Mouse (Mus musculus) megakaryocyte, embryonic 14.5 days (primary cell): Measurements from ENCODE around the gene Tex14. TPM values are rescaled to one million over a fixed set of nuclear protein-coding genes. Genes with fewer than 3 reads are reported as not detected.
"Not testable (repeated sequence)": the region's sequence is repeated elsewhere in the genome, so short reads cannot be mapped to it uniquely, and the experiment has no call there.

ENCODE experiments used
- H3K27me3 ChIP-seq: replicated peaks from 2 replicates; pipeline ENCODE3; 2012; ENCODE audit warnings: inconsistent platforms
- H3K36me3 ChIP-seq: replicated peaks from 2 replicates; pipeline ENCODE3; 2012; ENCODE audit warnings: low read length, inconsistent platforms, mixed read lengths
- H3K4me1 ChIP-seq: 2 replicates; pipeline ENCODE4 v1.6.1; 2012; ENCODE audit warnings: inconsistent platforms
- H3K4me3 ChIP-seq: replicated peaks from 2 replicates; pipeline ENCODE3; 2012; ENCODE audit warnings: moderate library complexity, mild to moderate bottlenecking, inconsistent platforms
- H3K9me3 ChIP-seq: 2 replicates; pipeline ENCODE4 v1.6.1; 2012; ENCODE audit warnings: inconsistent platforms
- FLI1 ChIP-seq: IDR thresholded peaks from 2 replicates; pipeline ENCODE4 v1.6.1; 2012; ENCODE audit warnings: low read length, inconsistent platforms, mixed read lengths
- GATA1 ChIP-seq: IDR thresholded peaks from 3 replicates; pipeline ENCODE4 v1.6.1; 2012; ENCODE audit warnings: mixed read lengths, low read length, inconsistent platforms, borderline replicate concordance
- polyA plus RNA-seq: library from polyadenylated mRNA; stranded (reverse); fragments of >175 nt; gene quantifications from 2 replicates; pipeline ENCODE4 v1.2.3, GENCODE M21; 2012; ENCODE audit warnings: low replicate concordance; ENCODE audit not compliant: insufficient read depth

The Tex14 gene
- polyA plus RNA-seq, 1 experiment, result not detected

DNA sequence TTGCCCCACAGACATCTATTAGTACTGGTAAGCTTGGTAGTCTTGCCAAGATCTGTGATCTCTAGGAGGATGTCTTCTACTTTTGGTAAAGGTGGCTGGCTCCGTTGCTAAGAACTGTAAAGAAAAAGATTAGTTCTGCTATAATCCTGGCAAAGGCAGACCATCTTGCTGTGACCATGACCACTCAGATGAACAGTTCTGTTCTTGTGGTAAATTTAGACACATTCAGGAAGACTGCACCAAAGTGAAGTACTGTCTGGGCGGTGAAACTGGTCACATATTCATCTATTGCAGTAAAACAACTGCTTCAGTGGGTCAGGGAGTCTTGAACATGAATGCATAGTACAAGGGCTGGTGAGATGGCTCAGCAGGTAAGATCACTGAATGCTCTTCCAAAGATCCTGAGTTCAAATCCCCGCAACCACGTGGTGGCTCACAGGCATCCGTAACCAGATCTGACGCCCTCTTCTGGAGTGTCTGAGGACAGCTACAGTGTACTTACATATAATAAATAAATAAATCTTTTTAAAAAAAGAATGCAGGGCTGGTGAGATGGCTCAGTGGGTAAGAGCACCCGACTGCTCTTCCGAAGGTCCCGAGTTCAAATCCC is 63.9 kb downstream of the Tex14 start:
- H3K4me1 ChIP-seq, result peaks cover 48% of the 10 kb centered on the region
- no peaks in the 10 kb centered on the region for H3K36me3 ChIP-seq
- no peaks in the 10 kb centered on the region for H3K27me3 ChIP-seq
- no peaks in the 10 kb centered on the region for H3K9me3 ChIP-seq
- no peak overlapping the region for H3K4me3 ChIP-seq
- TF ChIP-seq GATA1 (no peak), FLI1 (no peak)

DNA sequence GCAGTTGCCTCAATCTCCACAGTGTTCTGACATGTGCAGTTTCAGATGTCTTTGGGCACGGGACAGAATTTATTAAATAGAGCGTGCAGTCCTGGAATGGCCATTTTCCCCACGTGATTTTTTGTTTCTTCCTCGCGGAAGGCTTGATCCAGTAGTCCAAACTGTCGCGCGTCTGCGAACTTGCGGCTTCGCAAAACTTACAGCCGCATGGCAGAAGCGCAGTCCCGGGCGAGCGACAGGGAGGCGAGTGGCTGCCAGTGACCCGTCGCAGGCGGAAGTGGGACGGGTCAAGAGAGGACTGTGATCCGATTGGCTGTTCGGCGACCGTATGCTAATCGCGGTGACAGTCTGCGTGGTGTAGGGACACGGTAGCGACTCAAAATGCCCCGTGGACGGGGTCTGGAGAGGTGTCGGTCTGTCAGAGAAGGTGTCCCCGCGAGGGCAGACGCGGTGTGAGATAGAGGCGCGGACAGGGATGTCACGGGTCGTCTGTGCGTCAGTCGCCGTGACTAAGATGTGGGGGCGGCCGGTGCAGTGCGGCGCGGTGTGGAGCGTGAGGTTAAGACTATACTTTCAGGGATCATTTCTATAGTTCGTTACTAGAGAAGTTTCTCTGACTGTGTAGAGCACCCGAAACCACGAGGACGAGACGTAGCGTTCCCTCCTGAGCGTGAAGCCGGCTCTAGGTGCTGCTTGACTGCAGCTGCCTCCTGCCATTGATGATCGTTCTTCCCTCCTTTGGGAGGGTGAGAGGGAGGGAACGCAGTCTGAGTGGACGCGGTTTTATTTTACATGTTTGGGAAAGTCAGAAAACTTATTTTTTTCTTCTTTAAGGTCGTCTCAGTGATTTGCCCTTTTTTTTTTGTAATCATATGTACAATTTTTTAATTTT is 66.2 kb downstream of the Tex14 start:
- H3K27me3 ChIP-seq, H3K36me3 ChIP-seq, H3K9me3 ChIP-seq: not testable (repeated sequence)
- peak overlapping the region; percentile 88 for H3K4me3 ChIP-seq
- peaks cover 44% of the 10 kb centered on the region for H3K4me1 ChIP-seq

DNA sequence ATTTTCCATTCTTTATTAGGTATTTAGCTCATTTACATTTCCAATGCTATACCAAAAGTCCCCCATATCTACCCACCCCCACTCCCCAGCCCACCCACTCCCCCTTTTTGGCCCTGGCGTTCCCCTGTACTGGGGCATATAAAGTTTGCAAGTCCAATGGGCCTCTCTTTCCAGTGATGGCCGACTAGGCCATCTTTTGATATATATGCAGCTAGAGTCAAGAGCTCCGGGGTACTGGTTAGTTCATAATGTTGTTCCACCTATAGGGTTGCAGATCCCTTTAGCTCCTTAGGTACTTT is 66.8 kb downstream of the Tex14 start:
- H3K4me3 ChIP-seq, H3K9me3 ChIP-seq, H3K36me3 ChIP-seq, H3K27me3 ChIP-seq: not testable (repeated sequence)
- peaks cover 43% of the 10 kb centered on the region for H3K4me1 ChIP-seq

DNA sequence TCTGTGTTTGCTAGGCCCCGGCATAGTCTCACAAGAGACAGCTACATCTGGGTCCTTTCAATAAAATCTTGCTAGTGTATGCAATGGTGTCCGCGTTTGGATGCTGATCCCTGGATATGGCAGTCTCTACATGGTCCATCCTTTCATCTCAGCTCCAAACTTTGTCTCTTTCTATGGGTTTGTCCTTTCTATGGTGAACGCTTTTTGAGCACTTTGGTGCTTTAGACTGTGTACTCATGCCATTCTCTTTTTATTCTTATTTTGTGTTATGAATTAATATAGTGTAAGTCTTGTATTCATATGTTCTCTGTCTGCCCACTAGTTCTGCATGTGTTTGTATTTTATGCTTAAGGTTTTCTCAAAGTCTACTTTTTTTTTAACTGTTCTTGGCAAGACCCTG is 67.2 kb downstream of the Tex14 start:
- H3K27me3 ChIP-seq, H3K36me3 ChIP-seq, H3K4me3 ChIP-seq, H3K9me3 ChIP-seq: not testable (repeated sequence)
- H3K4me1 ChIP-seq, result peaks cover 43% of the 10 kb centered on the region

DNA sequence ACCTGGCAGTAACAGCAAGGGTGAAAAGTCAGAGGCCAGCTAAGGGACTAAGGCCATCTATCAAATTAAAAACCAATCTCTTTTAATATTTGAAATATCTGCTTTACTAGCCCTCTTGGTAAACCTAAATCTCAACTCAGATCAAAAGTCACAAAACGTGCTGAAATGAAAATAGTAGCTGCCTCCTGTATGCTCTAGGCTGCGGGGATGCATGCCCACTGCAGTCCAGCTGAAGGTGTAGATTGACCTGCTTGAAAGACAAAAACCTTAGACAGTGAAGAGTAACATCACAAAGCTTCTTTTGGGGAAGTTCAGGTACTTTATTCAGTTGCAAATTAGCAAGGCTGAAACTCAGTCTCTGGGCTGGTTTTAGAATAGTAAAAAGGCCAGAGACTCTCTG is 74.3 kb downstream of the Tex14 start:
- not testable (repeated sequence) for H3K27me3 ChIP-seq, H3K4me1 ChIP-seq, H3K36me3 ChIP-seq, H3K9me3 ChIP-seq, H3K4me3 ChIP-seq

DNA sequence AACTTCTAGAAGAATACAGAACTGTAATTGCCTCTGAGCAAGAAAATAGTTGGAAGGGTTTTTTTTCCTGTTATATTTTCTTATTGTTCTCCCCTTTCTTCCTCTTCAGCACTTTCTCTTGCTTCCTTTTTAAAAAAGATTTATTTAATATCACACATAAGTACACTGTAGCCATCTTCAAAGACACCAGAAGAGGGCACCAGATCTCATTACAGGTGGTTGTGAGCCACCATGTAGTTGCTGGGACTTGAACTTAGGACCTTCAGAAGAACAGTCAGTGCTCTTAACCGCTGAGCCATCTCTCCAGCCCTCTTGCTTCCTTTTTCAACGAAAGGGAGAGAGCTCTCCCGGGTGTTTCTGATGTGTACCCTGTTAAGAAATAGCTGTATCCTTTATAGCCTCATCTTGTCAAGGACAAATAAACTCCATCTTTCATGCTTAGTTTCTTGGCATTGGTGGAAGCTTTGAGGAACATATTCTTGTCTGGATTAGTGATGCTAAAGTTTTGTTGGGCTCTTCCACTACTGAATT is 79.0 kb downstream of the Tex14 start:
- Histone ChIP-seq H3K27me3 (peaks cover 8% of the 10 kb centered on the region), H3K4me3 (no peak overlapping the region), H3K36me3 (no peaks in the 10 kb centered on the region), H3K9me3 (peaks cover 22% of the 10 kb centered on the region), H3K4me1 (no peaks in the 10 kb centered on the region)
- no peak for TF ChIP-seq GATA1
- no peak for TF ChIP-seq FLI1

DNA sequence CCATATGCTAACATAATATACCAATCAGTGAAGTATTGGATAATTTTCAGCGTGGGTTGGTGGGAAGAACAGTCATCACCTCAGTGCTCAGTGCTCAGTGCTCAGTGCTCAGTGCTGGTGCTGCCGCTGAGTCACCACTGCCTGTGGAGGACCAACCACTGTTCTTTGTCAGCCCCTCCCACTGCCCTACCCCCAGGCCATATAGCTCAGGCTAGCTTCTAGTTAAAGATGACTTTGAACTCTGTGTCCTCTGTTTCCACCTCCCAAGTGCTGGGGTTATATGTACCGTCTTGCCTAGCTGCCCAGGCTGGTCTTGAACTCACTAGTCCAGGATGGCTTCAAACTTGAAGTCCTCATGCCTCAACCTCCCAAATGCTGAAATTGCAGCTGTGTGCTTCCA is 84.1 kb downstream of the Tex14 start:
- H3K36me3 ChIP-seq, result no peaks in the 10 kb centered on the region
- H3K27me3 ChIP-seq, result peaks cover 16% of the 10 kb centered on the region
- no peak overlapping the region for H3K4me3 ChIP-seq
- TF ChIP-seq GATA1, result no peak
- no peak for TF ChIP-seq FLI1
- 0 out of 2 replicates have a peak, but pooled peaks cover 4% of the 10 kb centered on the region for H3K4me1 ChIP-seq
- peaks cover 27% of the 10 kb centered on the region for H3K9me3 ChIP-seq

DNA sequence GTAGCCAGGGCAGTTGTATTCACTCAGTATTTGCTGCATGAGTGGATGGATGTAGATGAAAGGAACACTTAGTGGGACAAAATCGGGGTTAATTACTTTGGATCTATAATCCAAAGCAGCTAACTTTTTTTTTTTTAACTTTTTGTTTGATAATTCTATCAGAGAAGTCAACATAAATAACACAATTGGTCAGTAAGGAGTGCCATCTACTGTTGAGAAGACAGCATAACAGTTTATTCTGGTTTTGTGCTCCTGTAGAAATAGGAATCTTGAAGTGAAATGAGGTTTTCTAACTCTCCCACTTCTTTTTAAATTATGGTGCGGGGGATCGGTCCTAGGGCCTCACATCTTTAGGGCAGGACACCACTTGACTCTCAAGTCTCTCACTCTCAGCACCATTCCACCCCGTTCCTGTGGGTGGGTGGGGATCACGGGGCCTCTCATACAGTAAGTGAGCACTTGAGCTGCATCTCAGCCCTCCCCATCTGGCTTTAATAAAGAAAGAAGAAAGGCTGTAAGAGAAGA is 99.9 kb downstream of the Tex14 start:
- H3K27me3 ChIP-seq, result peaks cover 11% of the 10 kb centered on the region
- TF ChIP-seq FLI1 (no peak), GATA1 (no peak)
- no peaks in the 10 kb centered on the region for H3K36me3 ChIP-seq
- peaks cover 6% of the 10 kb centered on the region for H3K4me1 ChIP-seq
- no peak overlapping the region for H3K4me3 ChIP-seq
- H3K9me3 ChIP-seq, result no peaks in the 10 kb centered on the region

DNA sequence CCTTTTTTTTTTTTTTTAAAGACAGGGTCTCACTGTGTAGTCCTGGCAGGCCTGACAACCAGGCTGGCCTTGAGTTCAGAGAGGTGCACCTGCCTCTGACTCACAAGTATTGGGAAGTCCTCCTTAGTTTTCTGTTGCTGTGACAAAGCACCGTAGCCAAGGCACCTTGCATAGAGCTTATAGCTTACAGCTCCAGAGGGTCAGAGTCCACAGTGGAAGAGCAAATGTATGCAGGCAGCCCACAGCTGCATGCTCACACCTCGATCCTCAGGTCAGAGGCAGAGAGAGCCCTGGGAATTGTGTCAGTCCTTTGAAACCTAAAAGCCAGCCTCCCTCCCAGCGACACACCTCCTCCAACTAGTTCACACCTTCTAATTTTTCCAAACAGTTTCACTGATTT is 101.6 kb downstream of the Tex14 start:
- no peaks in the 10 kb centered on the region for H3K9me3 ChIP-seq
- peaks cover 6% of the 10 kb centered on the region for H3K4me1 ChIP-seq
- no peak overlapping the region for H3K4me3 ChIP-seq
- H3K36me3 ChIP-seq, result no peaks in the 10 kb centered on the region
- H3K27me3 ChIP-seq, result peaks cover 2% of the 10 kb centered on the region
- TF ChIP-seq GATA1 (no peak), FLI1 (no peak)

DNA sequence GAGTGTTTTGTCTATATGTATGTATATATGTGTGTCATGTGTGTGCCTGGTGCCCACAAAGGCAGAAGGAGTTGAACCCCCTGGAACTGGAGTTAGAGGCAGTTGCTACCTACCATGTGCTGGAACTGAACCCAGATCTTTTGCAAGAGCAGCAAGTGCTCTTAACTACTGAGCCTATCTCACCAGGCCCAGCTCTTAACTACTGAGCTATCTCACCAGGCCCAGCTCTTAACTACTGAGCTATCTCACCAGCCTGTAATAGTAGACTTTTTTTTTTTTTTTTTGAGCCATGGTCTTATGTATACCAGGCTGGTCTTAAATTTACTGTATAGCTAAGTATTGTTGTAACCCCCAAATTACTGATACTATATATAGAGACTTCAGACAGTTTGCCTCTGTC is 102.2 kb downstream of the Tex14 start:
- H3K27me3 ChIP-seq, result peaks cover 4% of the 10 kb centered on the region
- no peaks in the 10 kb centered on the region for H3K9me3 ChIP-seq
- H3K4me1 ChIP-seq, result peaks cover 6% of the 10 kb centered on the region
- no peaks in the 10 kb centered on the region for H3K36me3 ChIP-seq
- TF ChIP-seq GATA1 (no peak), FLI1 (no peak)
- no peak overlapping the region for H3K4me3 ChIP-seq
